Mouse (Mus musculus) spleen, adult 2 months (tissue): ENCODE measurements at regions not wholly inside any gene's neighbourhood (a gene's known extent, or its start where the extent isn't known, plus 50 kb on each side); places are given as distances from the start of the nearest gene placed in this dataset.

ENCODE experiments used
- DNase-seq, 2 experiments: peaks; one replicate each; pipeline versions ENCODE4 v3.0.0 to v3.0.0-alpha.2; 2012 to 2021; ENCODE audit warnings: low spot score in 2 of 2, low read depth in 1 of 2
- H3K27ac ChIP-seq: fragments of 200-500 bp; 2 replicates; pipeline ENCODE4 v1.5.1; 2012; ENCODE audit warnings: low read length, inconsistent platforms; ENCODE audit not compliant: insufficient read depth
- H3K27me3 ChIP-seq: fragments of 200-500 bp; 2 replicates; pipeline ENCODE4 v1.6.1; 2012; ENCODE audit warnings: mild to moderate bottlenecking, moderate library complexity, low read length, inconsistent platforms; ENCODE audit not compliant: control insufficient read depth, insufficient read depth
- H3K36me3 ChIP-seq: fragments of 200-500 bp; 2 replicates; pipeline ENCODE4 v1.6.1; 2012; ENCODE audit warnings: mild to moderate bottlenecking, low read length, inconsistent platforms; ENCODE audit not compliant: control insufficient read depth, insufficient read depth
- H3K4me1 ChIP-seq: fragments of 200-500 bp; 2 replicates; pipeline ENCODE4 v1.6.1; 2011; ENCODE audit warnings: inconsistent platforms; ENCODE audit not compliant: control insufficient read depth, insufficient read depth, insufficient read length
- H3K4me3 ChIP-seq: fragments of 200-500 bp; 2 replicates; pipeline ENCODE4 v1.5.1; 2011; ENCODE audit warnings: mild to moderate bottlenecking, inconsistent platforms; ENCODE audit not compliant: insufficient read depth, insufficient read length; ENCODE audit errors: extremely low read depth
- CTCF ChIP-seq: fragments of 200-500 bp; IDR thresholded peaks from 2 replicates; pipeline ENCODE4 v1.5.1; 2011; ENCODE audit warnings: mild to moderate bottlenecking, inconsistent platforms; ENCODE audit not compliant: insufficient read depth, insufficient read length, insufficient replicate concordance; ENCODE audit errors: extremely low read depth
- POLR2A ChIP-seq: fragments of 200-500 bp; IDR thresholded peaks from 2 replicates; pipeline ENCODE4 v1.6.1; 2011; ENCODE audit warnings: low read depth, low read length, inconsistent platforms
- WGBS: fragments of 180-500 bp; shearing (Covaris S2); methylation state at CpG from one replicate; pipeline ENCODE4 v1.1.7; 2018; 5-methylcytosine and 5-hydroxymethylcytosine counted together

DNA sequence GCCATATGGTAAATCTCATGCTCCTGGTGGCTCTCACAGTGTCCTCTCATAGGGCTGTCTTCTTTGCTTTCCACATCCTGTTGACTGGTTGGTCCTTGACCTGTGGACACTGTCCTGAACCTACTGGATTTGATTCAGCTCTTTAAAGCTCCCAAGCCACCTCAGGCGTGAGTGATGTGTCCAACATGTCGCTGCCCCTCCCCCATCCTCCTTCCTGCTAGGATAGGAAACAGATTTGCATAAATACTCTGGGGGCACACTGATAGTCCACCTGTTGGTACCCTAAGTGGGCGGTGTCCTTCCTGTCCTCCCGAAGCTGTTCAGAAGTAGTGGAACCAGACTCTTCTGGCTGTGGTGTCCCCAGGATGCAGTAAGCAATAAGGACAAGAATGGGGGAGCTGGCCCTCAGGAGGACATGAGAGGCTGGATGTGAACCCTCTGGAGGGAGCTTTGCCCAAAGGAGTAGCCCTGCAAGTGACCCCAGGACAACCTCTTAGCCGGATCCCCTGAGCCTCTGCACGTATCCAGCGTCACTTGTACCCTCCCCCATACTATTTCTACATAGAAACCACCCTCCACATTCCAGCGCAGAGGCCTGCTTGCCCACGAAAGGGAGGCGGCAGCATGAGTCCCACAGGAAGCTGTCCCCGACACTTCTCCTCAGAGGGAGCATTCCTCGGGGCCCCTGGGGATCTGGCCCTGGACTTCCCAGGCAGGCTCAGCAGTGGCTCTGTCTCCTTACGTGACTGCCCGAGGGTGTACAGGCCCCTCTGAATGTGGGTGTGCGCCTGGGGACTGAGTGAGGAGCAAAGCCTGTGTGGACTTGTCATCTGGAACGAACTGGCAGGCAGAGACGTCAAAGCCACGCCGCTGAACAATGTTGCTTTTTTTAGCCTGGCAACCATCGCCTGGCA, 68.8 kb downstream of the Cryaa start:
- Histone ChIP-seq H3K4me3 (peak overlapping the region; percentile 19), H3K27ac (peak overlapping the region; percentile 72), H3K36me3 (no peaks in the 10 kb centered on the region), H3K4me1 (peaks cover 24% of the 10 kb centered on the region; the same call in 1 of the 2 replicates), H3K27me3 (no peaks in the 10 kb centered on the region)
- WGBS = 22% methylated on average over 20 of the region's 20 CpGs
- no peak for TF ChIP-seq CTCF
- no peak; the same call in 1 of the 2 replicates for TF ChIP-seq POLR2A
- DNase-seq = peak; percentile 47 to 83

GRCm38 (mm10) chr17:31747563-31747962, 70.0 kb downstream of the Cryaa start:
- TF ChIP-seq CTCF = no peak
- TF ChIP-seq POLR2A = no peak
- no peaks in the 10 kb centered on the region for H3K36me3 ChIP-seq
- peak overlapping the region; percentile 72 for H3K27ac ChIP-seq
- peaks cover 26% of the 10 kb centered on the region; the same call in 1 of the 2 replicates for H3K4me1 ChIP-seq
- no peaks in the 10 kb centered on the region for H3K27me3 ChIP-seq
- H3K4me3 ChIP-seq = no peak overlapping the region
- WGBS = 79% methylated on average over 2 of the region's 2 CpGs
- DNase-seq = no peak

DNA sequence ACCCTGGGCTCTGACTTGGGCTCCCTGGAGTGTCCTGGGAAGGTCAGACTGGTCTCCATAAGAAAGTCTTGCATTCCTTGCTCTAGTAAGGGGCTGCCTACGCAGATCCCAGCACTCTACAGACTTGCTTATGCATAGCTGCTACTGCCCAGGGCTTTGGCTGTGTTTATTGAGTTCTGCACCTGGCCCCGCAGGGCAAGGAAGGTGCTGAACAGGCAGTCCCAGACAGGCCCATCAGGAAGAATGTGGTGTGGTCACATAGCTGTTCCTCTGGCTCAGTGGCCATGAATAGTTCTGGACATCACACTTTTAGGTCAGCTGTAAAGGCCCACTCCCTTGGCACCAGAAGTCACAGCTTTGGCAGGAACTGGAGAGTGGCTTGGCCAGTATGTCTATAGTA, 70.6 kb downstream of the Cryaa start:
- WGBS = 88% methylated on average over 2 of the region's 2 CpGs
- TF ChIP-seq CTCF (no peak), POLR2A (no peak)
- H3K27me3 ChIP-seq = no peaks in the 10 kb centered on the region
- no peak overlapping the region; the same call in 1 of the 2 replicates for H3K27ac ChIP-seq
- H3K4me1 ChIP-seq = peaks cover 32% of the 10 kb centered on the region; the same call in 1 of the 2 replicates
- DNase-seq = no peak
- no peak overlapping the region for H3K4me3 ChIP-seq
- no peaks in the 10 kb centered on the region for H3K36me3 ChIP-seq

DNA sequence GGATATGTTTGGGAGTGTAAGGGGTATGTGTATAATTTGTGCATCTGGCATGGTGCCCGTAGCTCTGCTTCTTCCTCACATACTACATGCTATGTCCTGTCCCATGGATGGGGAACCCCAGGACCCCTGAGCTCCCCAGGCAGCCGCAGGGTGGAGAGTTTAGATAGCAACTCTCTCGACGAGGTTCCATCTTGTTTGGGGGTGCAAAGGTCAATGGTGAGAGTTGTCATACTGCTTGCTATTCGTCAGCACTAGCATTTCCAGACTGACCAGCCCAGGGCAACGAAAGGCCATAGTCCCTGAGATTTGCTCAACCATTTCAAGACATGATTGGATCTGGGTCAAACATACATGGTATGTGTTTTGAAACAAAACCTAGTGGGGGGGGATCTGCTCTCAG, 71.4 kb downstream of the Cryaa start:
- TF ChIP-seq POLR2A (no peak), CTCF (no peak)
- Histone ChIP-seq H3K4me3 (no peak overlapping the region), H3K27ac (no peak overlapping the region), H3K27me3 (no peaks in the 10 kb centered on the region), H3K4me1 (peaks cover 37% of the 10 kb centered on the region; the same call in 1 of the 2 replicates), H3K36me3 (no peaks in the 10 kb centered on the region)
- WGBS = 82% methylated on average over 6 of the region's 6 CpGs
- no peak for DNase-seq

- WGBS = 70% methylated on average over 2 of the region's 2 CpGs
- Histone ChIP-seq H3K4me1 (peaks cover 34% of the 10 kb centered on the region; the same call in 1 of the 2 replicates), H3K27me3 (no peaks in the 10 kb centered on the region), H3K36me3 (no peaks in the 10 kb centered on the region), H3K27ac (no peak overlapping the region), H3K4me3 (no peak overlapping the region)
- TF ChIP-seq POLR2A (no peak), CTCF (peak; percentile 84; the same call in 1 of the 2 replicates)
- DNase-seq = peak; percentile 38 to 63
These were observed 73.7 kb downstream of the Cryaa start for GRCm38 (mm10) chr17:31751262-31751661.

- Histone ChIP-seq H3K36me3 (no peaks in the 10 kb centered on the region), H3K4me3 (no peak overlapping the region), H3K27ac (peak overlapping the region; percentile 90), H3K27me3 (no peaks in the 10 kb centered on the region), H3K4me1 (peaks cover 20% of the 10 kb centered on the region; the same call in 1 of the 2 replicates)
- TF ChIP-seq POLR2A (peak; percentile 18; the same call in 1 of the 2 replicates), CTCF (no peak)
- peak; percentile 53 to 75 for DNase-seq
- WGBS = 41% methylated on average over 9 of the region's 9 CpGs
These were observed 75.7 kb downstream of the Cryaa start for GRCm38 (mm10) chr17:31753113-31753858.
